Mouse (Mus musculus): ENCODE measurements around the gene Clasrp. TPM values are rescaled to one million over a fixed set of nuclear protein-coding genes. Genes with fewer than 3 reads are reported as not detected.

Clasrp gene
- polyA plus RNA-seq, 2 experiments, result 46.5 to 174 TPM

DNA sequence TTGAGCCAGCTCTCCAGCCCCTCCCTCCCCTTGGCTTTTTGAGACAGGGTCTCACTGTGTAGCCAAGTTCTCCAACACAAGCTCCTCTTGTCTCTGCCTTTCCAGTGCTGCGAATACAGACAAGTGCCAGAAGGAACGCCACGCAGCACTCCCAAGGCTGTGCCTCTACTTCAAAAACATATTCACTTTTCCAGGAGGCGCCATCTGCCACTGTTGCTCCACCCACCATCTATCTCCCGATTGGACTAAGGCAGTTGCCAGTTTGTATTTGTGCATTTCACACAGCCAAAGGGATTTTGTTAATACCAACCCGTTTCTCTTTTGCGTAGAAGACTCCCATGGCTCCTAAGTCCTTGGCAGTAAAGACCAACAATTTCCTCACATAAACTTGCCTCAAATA is 16.5 kb upstream of the Clasrp start:
- WGBS, result 90% methylated on average over 7 of the region's 7 CpGs
- no peak for ATAC-seq (ENCODE audit: low FRiP score, low read depth)
- Histone ChIP-seq H3K4me3 (replicated peaks; ENCODE audit: low read length) (no peak overlapping the region), H3K4me1 (ENCODE audit: control insufficient read depth, insufficient read depth, low read length) (0 out of 2 replicates have a peak, but pooled peaks cover 2% of the 10 kb centered on the region), H3K36me3 (ENCODE audit: control insufficient read depth, insufficient read depth, low read length) (0 out of 2 replicates have a peak, but pooled peaks cover 3% of the 10 kb centered on the region), H3K9ac (ENCODE audit: low read depth, low read length, severe bottlenecking) (no peak overlapping the region), H3K27ac (replicated peaks; ENCODE audit: low read depth, low read length) (no peak overlapping the region), H3K27me3 (ENCODE audit: control insufficient read depth, insufficient read depth, low read length) (no peaks in the 10 kb centered on the region), H3K4me2 (replicated peaks; ENCODE audit: low read depth, low read length, severe bottlenecking) (no peak overlapping the region), H3K9me3 (ENCODE audit: control insufficient read depth, low read length) (no peaks in the 10 kb centered on the region)
- no peak for DNase-seq (ENCODE audit: low spot score)
- no peak for TF ChIP-seq POLR2A (IDR thresholded peaks at IDR 0.05; ENCODE audit: borderline replicate concordance, extremely low read depth, insufficient read depth, insufficient read length)

DNA sequence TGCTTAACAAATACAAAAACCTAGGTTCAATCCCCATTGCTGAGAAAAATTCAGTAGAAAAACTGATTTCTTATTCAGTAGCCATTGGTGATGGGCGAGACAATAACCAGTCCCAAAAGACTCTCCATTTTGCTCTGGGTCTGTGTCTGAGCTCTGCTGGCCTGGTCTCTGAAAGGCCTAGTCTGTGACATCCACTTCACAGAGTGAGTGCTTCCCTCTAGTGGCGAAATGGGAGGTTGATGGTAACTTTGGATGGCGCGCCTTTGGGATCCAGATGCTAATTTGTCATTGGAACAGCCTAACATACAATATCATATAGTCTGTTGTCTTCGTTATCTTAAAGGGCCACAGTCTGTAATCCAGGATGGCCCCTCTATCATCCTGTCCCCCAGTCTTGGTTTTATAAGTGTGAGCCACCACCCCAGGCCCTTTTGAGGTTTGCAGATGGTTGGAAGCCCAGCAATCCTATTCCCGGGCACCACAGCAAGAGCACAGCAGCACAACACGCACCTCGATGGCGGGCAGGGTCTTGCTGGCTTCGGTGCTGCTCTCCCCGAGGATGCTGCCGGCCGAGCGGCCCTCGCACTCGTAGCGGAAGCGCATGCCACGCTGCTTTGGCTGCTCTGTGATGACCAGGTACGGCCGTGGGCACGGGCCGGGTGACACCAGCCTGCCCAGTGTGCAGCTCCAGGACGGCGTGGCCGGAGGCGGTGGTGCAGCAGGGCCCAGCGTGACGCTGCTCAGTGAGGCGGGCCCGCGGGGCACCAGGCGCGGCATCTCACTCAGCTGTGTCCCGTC is 14.9 kb upstream of the Clasrp start:
- Histone ChIP-seq H3K9me3 (ENCODE audit: control insufficient read depth, low read length) (no peaks in the 10 kb centered on the region), H3K4me2 (replicated peaks; ENCODE audit: low read depth, low read length, severe bottlenecking) (peak overlapping the region; percentile 54)

DNA sequence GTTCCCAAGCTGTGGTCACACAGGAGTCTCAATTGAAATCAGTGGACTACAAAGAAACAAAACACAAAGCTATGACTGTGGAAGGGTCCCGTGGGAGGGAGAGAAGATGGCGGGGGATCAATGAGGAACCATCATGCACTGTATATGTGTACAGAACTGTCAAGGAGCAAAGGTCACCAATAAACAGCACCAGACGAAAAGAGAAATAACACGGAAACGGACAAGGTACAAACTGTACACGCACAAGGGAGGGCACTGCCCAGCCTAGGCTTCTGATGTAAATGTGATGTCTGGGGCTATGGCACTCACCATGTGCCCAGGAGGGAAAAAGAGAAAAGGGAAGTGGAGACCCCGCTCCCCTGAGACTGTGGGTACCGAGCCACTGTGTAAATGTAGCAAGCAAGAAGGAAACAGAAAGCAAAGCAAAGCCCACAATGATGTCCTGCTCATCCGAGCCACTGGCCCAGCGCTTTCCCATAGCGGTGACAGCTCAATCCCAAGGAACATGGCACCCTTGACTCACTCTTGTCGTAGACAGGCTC is 10.8 kb upstream of the Clasrp start:
- DNase-seq (ENCODE audit: low spot score) (no peak), ATAC-seq (ENCODE audit: low FRiP score, low read depth) (no peak)
- H3K9me3 ChIP-seq (ENCODE audit: control insufficient read depth, low read length), result no peaks in the 10 kb centered on the region
- WGBS, result 88% methylated on average over 12 of the region's 12 CpGs
- TF ChIP-seq POLR2A (IDR thresholded peaks at IDR 0.05; ENCODE audit: borderline replicate concordance, extremely low read depth, insufficient read depth, insufficient read length), result no peak
- no peak overlapping the region for H3K9ac ChIP-seq (ENCODE audit: low read depth, low read length, severe bottlenecking)
- H3K4me2 ChIP-seq (replicated peaks; ENCODE audit: low read depth, low read length, severe bottlenecking), result no peak overlapping the region
- no peak overlapping the region for H3K27ac ChIP-seq (replicated peaks; ENCODE audit: low read depth, low read length)
- H3K27me3 ChIP-seq (ENCODE audit: control insufficient read depth, insufficient read depth, low read length), result no peaks in the 10 kb centered on the region
- H3K4me1 ChIP-seq (ENCODE audit: control insufficient read depth, insufficient read depth, low read length), result 0 out of 2 replicates have a peak, but pooled peaks cover 2% of the 10 kb centered on the region
- peaks cover 5% of the 10 kb centered on the region for H3K36me3 ChIP-seq (ENCODE audit: control insufficient read depth, insufficient read depth, low read length)
- no peak overlapping the region for H3K4me3 ChIP-seq (replicated peaks; ENCODE audit: low read length)

More for the DNA sequence above, 14.9 kb upstream of the Clasrp start:
- 9% methylated on average over 31 of the region's 35 CpGs for WGBS
- peak overlapping the region; percentile 57 for H3K9ac ChIP-seq (ENCODE audit: low read depth, low read length, severe bottlenecking)
- H3K4me1 ChIP-seq (ENCODE audit: control insufficient read depth, insufficient read depth, low read length), result 0 out of 2 replicates have a peak, but pooled peaks cover 2% of the 10 kb centered on the region
- no peaks in the 10 kb centered on the region for H3K27me3 ChIP-seq (ENCODE audit: control insufficient read depth, insufficient read depth, low read length)
- no peak overlapping the region for H3K27ac ChIP-seq (replicated peaks; ENCODE audit: low read depth, low read length)
- peak overlapping the region; percentile 28 for H3K4me3 ChIP-seq (replicated peaks; ENCODE audit: low read length)
- ATAC-seq (ENCODE audit: low FRiP score, low read depth), result peak; percentile 78
- peak; percentile 83 for DNase-seq (ENCODE audit: low spot score)
- no peak for TF ChIP-seq POLR2A (IDR thresholded peaks at IDR 0.05; ENCODE audit: borderline replicate concordance, extremely low read depth, insufficient read depth, insufficient read length)
- H3K36me3 ChIP-seq (ENCODE audit: control insufficient read depth, insufficient read depth, low read length), result 0 out of 2 replicates have a peak, but pooled peaks cover 3% of the 10 kb centered on the region

DNA sequence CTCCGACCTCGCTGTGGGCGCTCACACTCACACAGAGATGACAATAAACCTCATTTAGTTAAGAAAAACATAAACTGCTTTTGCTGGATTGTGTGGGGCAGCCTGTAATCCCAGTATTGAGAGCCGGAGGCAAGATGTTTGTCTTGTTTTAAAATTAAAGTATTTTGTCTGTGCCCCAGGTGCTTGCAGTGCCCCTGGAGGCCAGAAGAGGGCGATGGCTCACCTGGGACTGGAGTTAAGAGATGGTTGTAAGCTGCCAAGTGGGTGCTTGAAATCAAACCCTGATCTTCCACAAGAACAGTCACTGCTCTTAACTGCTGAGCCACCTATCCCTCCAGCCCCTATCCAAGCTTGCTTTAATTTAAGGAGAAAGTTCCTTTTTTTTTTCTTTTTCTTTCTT is 6.7 kb upstream of the Clasrp start:
- 74% methylated on average over 5 of the region's 5 CpGs for WGBS
- Histone ChIP-seq H3K27ac (replicated peaks; ENCODE audit: low read depth, low read length) (no peak overlapping the region), H3K4me2 (replicated peaks; ENCODE audit: low read depth, low read length, severe bottlenecking) (no peak overlapping the region), H3K27me3 (ENCODE audit: control insufficient read depth, insufficient read depth, low read length) (no peaks in the 10 kb centered on the region), H3K9ac (ENCODE audit: low read depth, low read length, severe bottlenecking) (no peak overlapping the region), H3K4me1 (ENCODE audit: control insufficient read depth, insufficient read depth, low read length) (no peaks in the 10 kb centered on the region), H3K36me3 (ENCODE audit: control insufficient read depth, insufficient read depth, low read length) (peaks cover 4% of the 10 kb centered on the region), H3K9me3 (ENCODE audit: control insufficient read depth, low read length) (no peaks in the 10 kb centered on the region), H3K4me3 (replicated peaks; ENCODE audit: low read length) (no peak overlapping the region)
- no peak for ATAC-seq (ENCODE audit: low FRiP score, low read depth)
- no peak for TF ChIP-seq POLR2A (IDR thresholded peaks at IDR 0.05; ENCODE audit: borderline replicate concordance, extremely low read depth, insufficient read depth, insufficient read length)
- DNase-seq (ENCODE audit: low spot score), result no peak

DNA sequence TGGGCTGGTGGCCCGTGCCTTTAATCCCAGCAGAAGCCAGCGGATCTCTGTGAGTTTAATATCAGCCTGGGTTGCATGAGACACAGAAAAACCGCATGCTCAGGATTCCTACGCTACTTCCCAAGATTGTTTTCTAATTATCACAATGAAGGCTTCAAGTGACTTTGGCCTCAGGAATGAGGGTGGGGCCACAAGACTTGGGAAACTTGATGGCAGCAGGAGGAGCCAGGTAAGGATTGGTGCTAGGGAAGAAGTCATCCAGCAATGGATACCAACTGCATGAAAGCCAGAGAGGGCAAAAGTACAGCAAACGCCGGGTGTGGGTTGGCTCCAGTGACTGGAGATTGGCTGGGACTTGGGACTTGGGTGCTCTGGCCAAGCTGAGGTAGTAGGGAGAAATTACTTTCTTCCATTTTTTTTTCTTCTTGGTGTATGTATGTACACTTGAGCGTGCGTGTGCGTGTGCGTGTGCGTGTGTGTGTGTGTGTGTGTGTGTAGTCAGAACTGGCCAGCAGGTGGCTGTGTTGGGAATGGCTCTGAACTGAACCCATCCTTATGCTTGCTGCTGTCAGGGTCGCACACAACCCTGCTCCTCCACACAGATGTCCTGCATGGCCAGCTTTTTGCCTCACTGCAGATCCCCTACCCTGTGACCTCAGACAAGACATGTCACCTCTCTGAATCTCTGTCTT is 5.5 kb upstream of the Clasrp start:
- ATAC-seq (ENCODE audit: low FRiP score, low read depth) (no peak), DNase-seq (ENCODE audit: low spot score) (no peak)
- no peak for TF ChIP-seq POLR2A (IDR thresholded peaks at IDR 0.05; ENCODE audit: borderline replicate concordance, extremely low read depth, insufficient read depth, insufficient read length)
- Histone ChIP-seq H3K9ac (ENCODE audit: low read depth, low read length, severe bottlenecking) (no peak overlapping the region), H3K27ac (replicated peaks; ENCODE audit: low read depth, low read length) (no peak overlapping the region), H3K27me3 (ENCODE audit: control insufficient read depth, insufficient read depth, low read length) (no peaks in the 10 kb centered on the region), H3K36me3 (ENCODE audit: control insufficient read depth, insufficient read depth, low read length) (peaks cover 4% of the 10 kb centered on the region), H3K4me2 (replicated peaks; ENCODE audit: low read depth, low read length, severe bottlenecking) (no peak overlapping the region), H3K4me1 (ENCODE audit: control insufficient read depth, insufficient read depth, low read length) (no peaks in the 10 kb centered on the region), H3K4me3 (replicated peaks; ENCODE audit: low read length) (no peak overlapping the region), H3K9me3 (ENCODE audit: control insufficient read depth, low read length) (no peaks in the 10 kb centered on the region)
- WGBS, result 89% methylated on average over 12 of the region's 12 CpGs
